Mouse (Mus musculus): ENCODE measurements around the gene Hmbs. TPM values are rescaled to one million over a fixed set of nuclear protein-coding genes. Genes with fewer than 3 reads are reported as not detected.
A peak's percentile ranks its signal among the peaks of the same experiment; 100 is the strongest.
"Not testable (repeated sequence)": the region's sequence is repeated elsewhere in the genome, so short reads cannot be mapped to it uniquely, and the experiment has no call there.

Hmbs gene
- 60.8 and 62.2 TPM in 2 replicates for polyA plus RNA-seq (2014; fragmentation: Nextera tagmentation; extraction: Ambion mirVana)

GRCm38 (mm10) chr9:44343781-44344421 lies at the start of gene Hmbs:
Gene Hmbs (minus strand): TSS chr9:44344228.
- Histone ChIP-seq H3K4me2 (replicated peaks) (peak within 1 kb of the TSS; percentile 73), H3K4me3 (replicated peaks; ENCODE audit: low read length) (peak within 1 kb of the TSS; percentile 92), H3K27ac (peak within 1 kb of the TSS; percentile 99), H3K9ac (peak within 1 kb of the TSS; percentile 84), H3K36me3 (replicated peaks; ENCODE audit: control insufficient read depth, insufficient read depth) (peaks cover 35% of the 10 kb centered on the region), H3K4me1 (replicated peaks; ENCODE audit: control insufficient read depth, insufficient read depth, low read length) (peaks cover 6% of the 10 kb centered on the region), H3K9me3 (ENCODE audit: control insufficient read depth, low read length) (no peaks in the 10 kb centered on the region), H3K27me3 (ENCODE audit: control insufficient read depth, insufficient read depth, low read length) (no peaks in the 10 kb centered on the region)
- WGBS, result under 1% methylated on average over 39 of the region's 39 CpGs
- peak; percentile 85 for DNase-seq (ENCODE audit: low spot score)
- ATAC-seq (ENCODE audit: low FRiP score), result peak; percentile 95

- Histone ChIP-seq H3K36me3 (replicated peaks; ENCODE audit: control insufficient read depth, insufficient read depth) (peaks cover 60% of the 10 kb centered on the region), H3K4me3 (replicated peaks; ENCODE audit: low read length) (no peak overlapping the region), H3K4me1 (replicated peaks; ENCODE audit: control insufficient read depth, insufficient read depth, low read length) (no peaks in the 10 kb centered on the region), H3K9me3 (ENCODE audit: control insufficient read depth, low read length) (no peaks in the 10 kb centered on the region), H3K27ac (no peak overlapping the region), H3K4me2 (replicated peaks) (no peak overlapping the region), H3K27me3 (ENCODE audit: control insufficient read depth, insufficient read depth, low read length) (no peaks in the 10 kb centered on the region), H3K9ac (no peak overlapping the region)
- ATAC-seq (ENCODE audit: low FRiP score) (0 out of 2 replicates have a peak, but pooled peaks have one; percentile 22), DNase-seq (ENCODE audit: low spot score) (peak; percentile 74)
- WGBS, result 36% methylated on average over 4 of the region's 4 CpGs
Measured at GRCm38 (mm10) chr9:44391466-44391865, 47.4 kb upstream of the Hmbs start.

GRCm38 (mm10) chr9:44389273-44389672 lies 45.2 kb upstream of the Hmbs start:
- no peak overlapping the region for H3K9ac ChIP-seq
- 65% methylated on average over 8 of the region's 8 CpGs for WGBS
- ATAC-seq (ENCODE audit: low FRiP score), result no peak

GRCm38 (mm10) chr9:44387221-44387620 lies 43.2 kb upstream of the Hmbs start:
- no peak overlapping the region for H3K4me2 ChIP-seq (replicated peaks)
- DNase-seq (ENCODE audit: low spot score), result no peak
- 92% methylated on average over 3 of the region's 3 CpGs for WGBS
- peaks cover 97% of the 10 kb centered on the region for H3K36me3 ChIP-seq (replicated peaks; ENCODE audit: control insufficient read depth, insufficient read depth)
- no peak overlapping the region for H3K9ac ChIP-seq
- H3K27ac ChIP-seq, result no peak overlapping the region
- H3K27me3 ChIP-seq (ENCODE audit: control insufficient read depth, insufficient read depth, low read length), result no peaks in the 10 kb centered on the region
- H3K4me3 ChIP-seq (replicated peaks; ENCODE audit: low read length), result no peak overlapping the region
- no peaks in the 10 kb centered on the region for H3K4me1 ChIP-seq (replicated peaks; ENCODE audit: control insufficient read depth, insufficient read depth, low read length)
- no peak for ATAC-seq (ENCODE audit: low FRiP score)
- no peaks in the 10 kb centered on the region for H3K9me3 ChIP-seq (ENCODE audit: control insufficient read depth, low read length)

More at GRCm38 (mm10) chr9:44389273-44389672, 45.2 kb upstream of the Hmbs start:
- no peak overlapping the region for H3K4me3 ChIP-seq (replicated peaks; ENCODE audit: low read length)
- H3K9me3 ChIP-seq (ENCODE audit: control insufficient read depth, low read length), result no peaks in the 10 kb centered on the region
- DNase-seq (ENCODE audit: low spot score), result no peak
- H3K27me3 ChIP-seq (ENCODE audit: control insufficient read depth, insufficient read depth, low read length), result no peaks in the 10 kb centered on the region
- no peaks in the 10 kb centered on the region for H3K4me1 ChIP-seq (replicated peaks; ENCODE audit: control insufficient read depth, insufficient read depth, low read length)
- no peak overlapping the region for H3K4me2 ChIP-seq (replicated peaks)
- no peak overlapping the region for H3K27ac ChIP-seq
- peaks cover 82% of the 10 kb centered on the region for H3K36me3 ChIP-seq (replicated peaks; ENCODE audit: control insufficient read depth, insufficient read depth)

- Histone ChIP-seq H3K27me3 (ENCODE audit: control insufficient read depth, insufficient read depth, low read length) (no peaks in the 10 kb centered on the region), H3K36me3 (replicated peaks; ENCODE audit: control insufficient read depth, insufficient read depth) (peaks cover 89% of the 10 kb centered on the region), H3K4me1 (replicated peaks; ENCODE audit: control insufficient read depth, insufficient read depth, low read length) (peaks cover 11% of the 10 kb centered on the region), H3K9ac (no peak overlapping the region), H3K4me2 (replicated peaks) (no peak overlapping the region), H3K27ac (no peak overlapping the region), H3K4me3 (replicated peaks; ENCODE audit: low read length) (no peak overlapping the region), H3K9me3 (ENCODE audit: control insufficient read depth, low read length) (no peaks in the 10 kb centered on the region)
- DNase-seq (ENCODE audit: low spot score) (no peak), ATAC-seq (ENCODE audit: low FRiP score) (no peak)
- 93% methylated on average over 13 of the region's 13 CpGs for WGBS
Measured at GRCm38 (mm10) chr9:44384596-44384995, 40.6 kb upstream of the Hmbs start.

- Histone ChIP-seq H3K4me2 (replicated peaks) (peak overlapping the region; percentile 86), H3K9ac (peak overlapping the region; percentile 92), H3K4me1 (replicated peaks; ENCODE audit: control insufficient read depth, insufficient read depth, low read length) (peaks cover 22% of the 10 kb centered on the region), H3K27me3 (ENCODE audit: control insufficient read depth, insufficient read depth, low read length) (no peaks in the 10 kb centered on the region), H3K36me3 (replicated peaks; ENCODE audit: control insufficient read depth, insufficient read depth) (peaks cover 42% of the 10 kb centered on the region), H3K27ac (peak overlapping the region; percentile 83), H3K4me3 (replicated peaks; ENCODE audit: low read length) (peak overlapping the region; percentile 91), H3K9me3 (ENCODE audit: control insufficient read depth, low read length) (no peaks in the 10 kb centered on the region)
- DNase-seq (ENCODE audit: low spot score), result no peak
- WGBS, result 12% methylated on average over 15 of the region's 15 CpGs
- peak; percentile 31 for ATAC-seq (ENCODE audit: low FRiP score)
Measured at GRCm38 (mm10) chr9:44379862-44380261, 35.8 kb upstream of the Hmbs start.

- DNase-seq (ENCODE audit: low spot score) (peak; percentile 99), ATAC-seq (ENCODE audit: low FRiP score) (peak; percentile 99)
- under 1% methylated on average over 82 of the region's 83 CpGs for WGBS
- Histone ChIP-seq H3K27ac (peak within 1 kb of the TSS; percentile 88), H3K27me3 (ENCODE audit: control insufficient read depth, insufficient read depth, low read length) (no peaks in the 10 kb centered on the region), H3K4me2 (replicated peaks) (peak within 1 kb of the TSS; percentile 86), H3K9me3 (ENCODE audit: control insufficient read depth, low read length) (no peaks in the 10 kb centered on the region), H3K4me1 (replicated peaks; ENCODE audit: control insufficient read depth, insufficient read depth, low read length) (peaks cover 22% of the 10 kb centered on the region), H3K4me3 (replicated peaks; ENCODE audit: low read length) (peak within 1 kb of the TSS; percentile 91), H3K36me3 (replicated peaks; ENCODE audit: control insufficient read depth, insufficient read depth) (peaks cover 35% of the 10 kb centered on the region), H3K9ac (peak within 1 kb of the TSS; percentile 92)
Measured at GRCm38 (mm10) chr9:44379054-44379834, 35.2 kb upstream of the Hmbs start, which contains the start of gene Hyou1. Gene Hyou1 (plus strand): TSS chr9:44379490.

GRCm38 (mm10) chr9:44378153-44378730 lies 34.2 kb upstream of the Hmbs start:
- H3K27me3 ChIP-seq (ENCODE audit: control insufficient read depth, insufficient read depth, low read length), result no peaks in the 10 kb centered on the region
- H3K36me3 ChIP-seq (replicated peaks; ENCODE audit: control insufficient read depth, insufficient read depth), result peaks cover 25% of the 10 kb centered on the region
- H3K4me2 ChIP-seq (replicated peaks), result peak overlapping the region; percentile 65
- ATAC-seq (ENCODE audit: low FRiP score) (no peak), DNase-seq (ENCODE audit: low spot score) (no peak)
- peaks cover 22% of the 10 kb centered on the region for H3K4me1 ChIP-seq (replicated peaks; ENCODE audit: control insufficient read depth, insufficient read depth, low read length)
- WGBS, result 87% methylated on average over 5 of the region's 5 CpGs
- H3K9me3 ChIP-seq (ENCODE audit: control insufficient read depth, low read length), result no peaks in the 10 kb centered on the region
- peak overlapping the region; percentile 91 for H3K4me3 ChIP-seq (replicated peaks; ENCODE audit: low read length)
- H3K9ac ChIP-seq, result peak overlapping the region; percentile 66
- H3K27ac ChIP-seq, result peak overlapping the region; percentile 88

- H3K4me1 ChIP-seq (replicated peaks; ENCODE audit: control insufficient read depth, insufficient read depth, low read length), result peaks cover 22% of the 10 kb centered on the region
- DNase-seq (ENCODE audit: low spot score), result not testable (repeated sequence)
- WGBS, result 92% methylated on average over 2 of the region's 2 CpGs
Measured at GRCm38 (mm10) chr9:44377335-44377734, 33.3 kb upstream of the Hmbs start.

More at GRCm38 (mm10) chr9:44377335-44377734, 33.3 kb upstream of the Hmbs start:
- not testable (repeated sequence) for H3K4me3 ChIP-seq (replicated peaks; ENCODE audit: low read length); H3K27ac ChIP-seq; H3K27me3 ChIP-seq (ENCODE audit: control insufficient read depth, insufficient read depth, low read length); H3K9ac ChIP-seq; H3K9me3 ChIP-seq (ENCODE audit: control insufficient read depth, low read length); H3K4me2 ChIP-seq (replicated peaks); ATAC-seq (ENCODE audit: low FRiP score)
- peaks cover 16% of the 10 kb centered on the region for H3K36me3 ChIP-seq (replicated peaks; ENCODE audit: control insufficient read depth, insufficient read depth)

Data from hindbrain, embryonic 14.5 days (tissue).